Mouse (Mus musculus) forebrain, embryonic 11.5 days (tissue): ENCODE measurements at regions not wholly inside any gene's neighbourhood (a gene's known extent, or its start where the extent isn't known, plus 50 kb on each side); places are given as distances from the start of the nearest gene placed in this dataset.
"Not testable (repeated sequence)": the region's sequence is repeated elsewhere in the genome, so short reads cannot be mapped to it uniquely, and the experiment has no call there.

Experiments used
- ATAC-seq: fragments of 200-750 bp; cut with Nextera tagmentation; replicated peaks from 2 replicates; pipeline ENCODE4 v1.8.0; 2017; ENCODE audit warnings: moderate TSS enrichment; ENCODE audit not compliant: low FRiP score
- DNase-seq: peaks from one replicate; pipeline ENCODE4 v3.0.0-alpha.2; 2017; ENCODE audit warnings: low spot score
- H3K27ac ChIP-seq: fragments of 300-500 bp; sonication (generic); 2 replicates; pipeline ENCODE4 v1.5.1; 2014; ENCODE audit warnings: low read depth, low read length
- H3K27me3 ChIP-seq: fragments of 300-500 bp; sonication (generic); 2 replicates; pipeline ENCODE4 v1.6.1; 2014; ENCODE audit warnings: mild to moderate bottlenecking, low read length, mixed read lengths; ENCODE audit not compliant: control insufficient read depth, insufficient read depth
- H3K36me3 ChIP-seq: fragments of 300-500 bp; sonication (generic); 2 replicates; pipeline ENCODE4 v1.6.1; 2014; ENCODE audit warnings: mild to moderate bottlenecking, low read length, moderate library complexity, mixed read lengths; ENCODE audit not compliant: control insufficient read depth, insufficient read depth
- H3K4me1 ChIP-seq: fragments of 300-500 bp; sonication (generic); replicated peaks from 2 replicates; pipeline ENCODE4 v1.6.1; 2014; ENCODE audit warnings: low read length, mixed read lengths; ENCODE audit not compliant: control insufficient read depth, insufficient read depth
- H3K4me2 ChIP-seq: fragments of 300-500 bp; sonication (generic); 2 replicates; pipeline ENCODE4 v1.6.1; 2014; ENCODE audit warnings: low read depth, mild to moderate bottlenecking, low read length, moderate library complexity, mixed read lengths; ENCODE audit not compliant: severe bottlenecking
- H3K4me3 ChIP-seq: fragments of 300-500 bp; sonication (generic); 2 replicates; pipeline ENCODE4 v1.5.1; 2014; ENCODE audit warnings: low read depth, low read length
- H3K9ac ChIP-seq: fragments of 300-500 bp; sonication (generic); 2 replicates; pipeline ENCODE4 v1.6.1; 2014; ENCODE audit warnings: low read length
- H3K9me3 ChIP-seq: fragments of 300-500 bp; sonication (generic); 2 replicates; pipeline ENCODE4 v1.6.1; 2016; ENCODE audit warnings: low read length, mixed read lengths; ENCODE audit not compliant: control insufficient read depth
- WGBS: fragments of 180-500 bp; shearing (Covaris S2); extraction: QIAGEN DNeasy Blood & Tissue Kit; methylation state at CpG from one replicate; pipeline ENCODE4 v1.1.7; 2014; 5-methylcytosine and 5-hydroxymethylcytosine counted together

DNA sequence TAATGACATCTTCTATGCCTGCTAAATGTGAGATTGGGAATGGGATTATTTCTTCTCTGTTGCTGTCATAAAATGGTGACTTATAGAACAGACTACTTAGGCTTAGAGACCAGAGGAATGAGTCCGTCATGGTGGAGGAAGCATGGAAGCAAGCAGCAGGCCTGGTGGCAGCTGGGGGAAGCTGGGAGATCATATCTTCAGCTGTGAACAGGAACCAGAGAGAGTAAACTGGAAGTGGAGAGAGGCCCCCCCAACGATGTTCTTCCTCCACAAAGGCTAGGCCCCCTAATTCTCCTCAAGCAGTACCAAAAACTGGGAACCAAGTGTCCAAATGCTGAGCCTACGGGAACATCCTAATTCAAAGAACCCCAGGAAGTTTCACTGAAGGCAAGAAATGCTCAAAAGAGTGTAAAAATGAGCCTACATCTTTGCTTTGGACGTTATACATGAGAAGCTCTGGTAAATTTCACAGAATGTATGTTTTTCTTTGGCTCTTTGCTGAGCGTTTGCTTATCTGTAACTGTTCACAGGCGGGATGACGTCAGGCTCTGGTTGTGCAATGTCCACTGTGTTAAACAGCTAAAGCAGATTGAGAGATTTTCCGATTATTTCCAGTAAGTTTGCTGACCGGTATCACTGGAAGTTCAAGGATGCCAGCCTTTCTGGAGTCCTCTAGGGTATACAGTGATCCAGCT, 102.7 kb upstream of the Slc38a2 start:
- H3K9ac ChIP-seq = no peak overlapping the region
- H3K4me2 ChIP-seq = no peak overlapping the region
- no peaks in the 10 kb centered on the region for H3K9me3 ChIP-seq
- WGBS = 87% methylated on average over 9 of the region's 9 CpGs
- ATAC-seq (no peak), DNase-seq (no peak)
- no peaks in the 10 kb centered on the region for H3K36me3 ChIP-seq
- no peak overlapping the region for H3K4me3 ChIP-seq
- H3K27ac ChIP-seq = no peak overlapping the region
- H3K4me1 ChIP-seq = no peaks in the 10 kb centered on the region
- no peaks in the 10 kb centered on the region for H3K27me3 ChIP-seq

DNA sequence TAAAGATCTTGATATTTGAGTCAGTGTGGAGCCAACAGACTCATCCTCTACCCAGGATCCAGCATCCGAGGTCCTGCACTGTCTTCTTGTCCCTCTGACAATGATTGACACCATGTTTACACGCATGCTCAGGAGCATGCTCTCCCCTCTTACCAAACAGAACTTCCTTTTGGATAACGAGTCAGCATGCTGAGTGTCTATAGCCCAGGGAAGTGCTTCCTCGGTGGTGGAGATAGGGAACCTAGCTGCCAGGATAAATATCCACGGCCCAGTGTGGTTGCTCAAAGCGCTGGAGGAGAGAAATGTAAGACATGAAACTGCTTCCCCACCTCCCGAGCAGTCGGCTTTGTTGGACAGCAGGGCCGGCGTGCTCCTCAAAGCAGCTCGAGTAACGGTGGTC, 99.7 kb upstream of the Slc38a2 start:
- no peak overlapping the region for H3K4me3 ChIP-seq
- H3K36me3 ChIP-seq = no peaks in the 10 kb centered on the region
- H3K9ac ChIP-seq = no peak overlapping the region
- no peak overlapping the region for H3K27ac ChIP-seq
- no peaks in the 10 kb centered on the region for H3K4me1 ChIP-seq
- DNase-seq (no peak), ATAC-seq (no peak)
- no peak overlapping the region for H3K4me2 ChIP-seq
- H3K27me3 ChIP-seq = no peaks in the 10 kb centered on the region
- no peaks in the 10 kb centered on the region for H3K9me3 ChIP-seq
- WGBS = 77% methylated on average over 12 of the region's 12 CpGs

DNA sequence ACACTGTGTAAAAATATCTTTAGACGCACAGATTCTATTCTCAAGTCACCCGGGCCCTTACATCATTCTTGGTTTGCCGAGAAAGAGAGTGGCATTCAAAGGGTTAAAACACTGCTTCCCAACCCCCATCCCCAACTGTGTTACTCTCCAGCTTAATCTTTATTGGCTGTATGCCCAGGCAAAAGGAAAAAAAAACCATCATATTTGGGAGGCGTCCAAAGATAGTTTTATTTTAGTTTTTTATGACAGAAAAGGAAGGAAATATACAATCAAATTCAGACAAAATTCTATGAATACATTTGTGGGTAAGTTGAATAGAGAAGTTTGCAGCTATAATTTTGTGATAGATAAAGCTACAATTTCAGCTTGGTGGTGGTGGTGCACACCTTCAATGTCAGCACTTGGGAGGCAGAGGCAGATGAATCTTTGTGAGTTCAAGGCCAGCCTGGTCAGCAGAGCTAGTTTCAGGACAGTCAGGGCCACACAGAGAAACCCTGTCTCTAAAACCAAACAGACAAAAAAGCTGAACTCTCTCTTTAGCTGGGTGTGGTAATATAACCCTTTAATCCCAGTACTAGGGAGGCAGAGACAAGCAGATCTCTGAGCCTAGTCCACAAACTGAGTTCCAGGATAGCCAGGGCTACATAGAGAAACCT, 98.2 kb upstream of the Slc38a2 start:
- ATAC-seq = no peak
- Histone ChIP-seq H3K36me3 (no peaks in the 10 kb centered on the region), H3K9me3 (no peaks in the 10 kb centered on the region), H3K4me3 (no peak overlapping the region), H3K4me1 (no peaks in the 10 kb centered on the region), H3K4me2 (no peak overlapping the region), H3K9ac (no peak overlapping the region), H3K27me3 (no peaks in the 10 kb centered on the region), H3K27ac (no peak overlapping the region)
- peak; percentile 29 for DNase-seq
- WGBS = 87% methylated on average over 4 of the region's 4 CpGs

DNA sequence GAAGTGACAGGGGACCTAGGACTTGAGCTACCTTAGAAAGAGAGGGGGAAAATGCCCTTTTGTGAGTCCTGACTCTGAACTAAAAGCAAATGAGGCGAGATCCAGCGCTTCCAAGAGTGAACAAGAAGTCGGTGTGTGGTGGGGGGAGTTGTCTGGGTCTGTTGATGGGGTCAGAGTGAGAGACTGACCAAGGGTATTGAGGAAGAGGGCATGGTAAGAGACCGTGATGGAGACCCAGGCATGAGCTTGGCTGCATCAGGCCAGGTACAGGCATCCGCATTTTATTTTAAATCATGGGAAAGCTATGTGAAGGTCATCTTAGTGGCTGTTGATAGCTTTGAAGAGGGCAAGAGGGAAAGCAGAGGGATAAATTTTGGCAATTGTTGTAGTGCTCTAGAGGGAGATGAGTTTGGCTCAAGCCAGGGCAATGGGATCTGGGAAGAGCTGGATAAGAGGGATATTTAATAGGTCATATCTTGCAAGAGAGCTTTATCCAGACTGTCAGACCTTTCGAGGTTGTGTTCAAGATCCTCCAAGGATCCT, 94.7 kb upstream of the Slc38a2 start:
- ATAC-seq = no peak
- H3K27me3 ChIP-seq = no peaks in the 10 kb centered on the region
- H3K27ac ChIP-seq = no peak overlapping the region
- H3K9ac ChIP-seq = no peak overlapping the region
- H3K4me3 ChIP-seq = no peak overlapping the region
- 82% methylated on average over 6 of the region's 6 CpGs for WGBS
- no peaks in the 10 kb centered on the region for H3K4me1 ChIP-seq
- no peaks in the 10 kb centered on the region for H3K9me3 ChIP-seq
- H3K4me2 ChIP-seq = no peak overlapping the region
- DNase-seq = no peak
- no peaks in the 10 kb centered on the region for H3K36me3 ChIP-seq

DNA sequence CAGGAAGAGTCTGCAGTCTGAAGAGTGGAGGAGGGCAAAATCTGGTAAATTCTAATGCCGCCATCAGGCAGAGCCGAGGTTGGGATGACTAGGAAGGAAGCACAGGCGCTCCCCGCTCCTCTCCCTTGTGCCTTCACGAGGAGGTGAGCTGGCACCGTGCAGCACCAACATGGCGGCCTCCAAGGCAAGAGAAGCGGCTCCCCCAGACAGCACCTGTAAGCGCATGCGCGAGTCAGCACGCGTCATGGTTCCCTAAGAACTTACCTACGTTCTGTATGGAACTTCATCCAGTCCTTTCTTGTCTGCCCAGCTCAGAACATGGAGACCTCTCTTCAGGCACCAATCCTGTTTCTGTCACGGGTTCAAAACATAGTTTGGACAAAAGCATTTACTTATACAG, 93.7 kb upstream of the Slc38a2 start:
- Histone ChIP-seq H3K27ac (no peak overlapping the region), H3K36me3 (no peaks in the 10 kb centered on the region), H3K4me1 (no peaks in the 10 kb centered on the region), H3K9me3 (no peaks in the 10 kb centered on the region), H3K27me3 (no peaks in the 10 kb centered on the region), H3K4me3 (no peak overlapping the region), H3K4me2 (no peak overlapping the region), H3K9ac (no peak overlapping the region)
- WGBS = 92% methylated on average over 15 of the region's 15 CpGs
- DNase-seq (no peak), ATAC-seq (no peak)

DNA sequence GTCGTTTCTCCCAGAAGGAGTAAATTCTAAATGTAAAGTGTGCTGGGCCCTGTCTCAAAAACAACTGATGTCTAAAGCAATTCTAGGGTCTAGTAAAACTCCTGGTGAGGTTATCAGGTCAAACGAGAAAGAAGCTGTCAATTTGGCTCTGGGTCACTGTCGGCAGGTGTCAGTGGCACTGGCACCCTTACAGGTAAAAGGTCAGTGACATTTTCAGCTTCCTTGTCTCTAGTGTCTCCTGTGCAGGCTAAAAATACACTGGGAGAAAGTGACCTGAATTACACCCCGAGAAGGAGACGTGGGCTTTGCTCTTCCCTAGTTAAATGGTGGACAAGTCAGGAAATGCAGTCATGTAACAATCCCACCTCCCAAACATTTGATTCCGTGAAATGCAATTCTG, 91.8 kb upstream of the Slc38a2 start:
- DNase-seq = no peak
- H3K27ac ChIP-seq = no peak overlapping the region
- no peak overlapping the region for H3K4me2 ChIP-seq
- no peaks in the 10 kb centered on the region for H3K36me3 ChIP-seq
- H3K9ac ChIP-seq = no peak overlapping the region
- H3K4me3 ChIP-seq = no peak overlapping the region
- no peaks in the 10 kb centered on the region for H3K9me3 ChIP-seq
- H3K27me3 ChIP-seq = no peaks in the 10 kb centered on the region
- 89% methylated on average over 6 of the region's 6 CpGs for WGBS
- no peak for ATAC-seq
- no peaks in the 10 kb centered on the region for H3K4me1 ChIP-seq

DNA sequence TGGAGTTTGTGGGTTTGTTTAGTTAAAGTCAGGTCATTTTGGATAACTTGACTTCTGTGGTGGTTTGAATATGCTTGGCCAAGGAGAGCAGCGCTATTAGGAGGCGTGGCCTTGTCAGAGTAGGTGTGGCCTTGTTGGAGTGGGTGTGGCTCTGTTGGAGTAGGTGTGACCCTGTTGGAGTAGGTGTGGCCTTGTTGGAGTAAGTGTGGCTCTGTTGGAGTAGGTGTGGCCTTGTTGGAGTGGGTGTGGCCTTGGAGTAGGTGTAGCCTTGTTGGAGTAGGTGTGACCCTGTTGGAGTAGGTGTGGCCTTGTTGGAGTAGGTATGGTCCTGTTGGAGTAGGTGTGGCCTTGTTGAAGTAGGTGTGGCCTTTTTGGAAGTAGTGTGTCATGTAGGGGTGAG, 88.4 kb upstream of the Slc38a2 start:
- H3K27ac ChIP-seq, H3K4me2 ChIP-seq, H3K4me3 ChIP-seq, ATAC-seq, H3K4me1 ChIP-seq, H3K27me3 ChIP-seq, H3K9me3 ChIP-seq, H3K36me3 ChIP-seq, DNase-seq, H3K9ac ChIP-seq: not testable (repeated sequence)
- WGBS = 94% methylated on average over 2 of the region's 2 CpGs

DNA sequence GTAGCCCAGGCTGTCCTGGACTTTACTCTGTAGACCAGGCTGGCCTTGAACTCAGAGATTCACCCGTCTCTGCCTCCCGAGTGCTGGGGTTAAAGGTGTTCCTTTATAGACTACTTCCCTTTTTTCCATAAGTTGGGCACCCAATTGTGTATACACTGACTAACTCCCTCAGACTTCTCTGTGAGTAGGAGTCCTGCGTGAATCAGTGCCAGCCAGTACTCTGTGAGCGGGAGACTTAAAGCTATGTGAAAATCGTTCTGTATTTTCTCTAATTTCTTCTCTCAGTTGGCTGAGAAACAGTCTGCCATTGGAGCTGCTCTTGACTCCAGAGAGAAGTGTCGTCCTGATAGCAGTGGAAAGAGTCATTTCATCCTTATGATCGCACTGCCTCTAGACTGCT, 85.0 kb upstream of the Slc38a2 start:
- ATAC-seq (no peak), DNase-seq (no peak)
- Histone ChIP-seq H3K4me3 (no peak overlapping the region), H3K4me2 (no peak overlapping the region), H3K27ac (no peak overlapping the region), H3K9me3 (no peaks in the 10 kb centered on the region), H3K4me1 (no peaks in the 10 kb centered on the region), H3K36me3 (no peaks in the 10 kb centered on the region), H3K27me3 (no peaks in the 10 kb centered on the region), H3K9ac (no peak overlapping the region)
- 94% methylated on average over 7 of the region's 7 CpGs for WGBS

DNA sequence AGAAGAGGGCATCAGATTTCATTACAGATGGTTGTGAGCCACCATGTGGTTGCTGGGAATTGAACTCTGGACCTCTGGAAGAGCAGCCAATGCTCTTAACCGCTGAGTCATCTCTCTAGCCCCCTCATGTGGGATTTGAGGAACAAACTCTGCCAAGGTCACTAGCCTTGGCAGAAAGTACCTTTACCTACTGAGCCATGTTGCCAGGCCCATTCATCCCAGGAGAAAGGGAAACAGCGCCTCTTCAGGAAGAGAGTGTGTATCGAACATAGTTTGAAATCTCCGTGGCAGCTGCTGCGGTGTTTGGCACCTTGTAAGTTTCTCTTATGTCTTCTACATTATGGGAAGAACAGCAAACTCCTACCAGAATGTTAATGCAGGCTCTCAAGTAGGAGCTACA, 82.0 kb upstream of the Slc38a2 start:
- WGBS = 79% methylated on average over 5 of the region's 5 CpGs
- H3K4me3 ChIP-seq = no peak overlapping the region
- no peak overlapping the region for H3K27ac ChIP-seq
- no peaks in the 10 kb centered on the region for H3K36me3 ChIP-seq
- no peaks in the 10 kb centered on the region for H3K27me3 ChIP-seq
- no peak for ATAC-seq
- DNase-seq = no peak
- H3K4me1 ChIP-seq = no peaks in the 10 kb centered on the region
- no peaks in the 10 kb centered on the region for H3K9me3 ChIP-seq
- no peak overlapping the region for H3K9ac ChIP-seq
- no peak overlapping the region for H3K4me2 ChIP-seq
